Mouse (Mus musculus): ENCODE results near the gene Gcgr. TPM values are rescaled to one million over a fixed set of nuclear protein-coding genes. Genes with fewer than 3 reads are reported as not detected.

The Gcgr gene
- total and polyA plus RNA-seq, 2 experiments from 2014 or later, result 0.99 to 1.0 TPM

DNA sequence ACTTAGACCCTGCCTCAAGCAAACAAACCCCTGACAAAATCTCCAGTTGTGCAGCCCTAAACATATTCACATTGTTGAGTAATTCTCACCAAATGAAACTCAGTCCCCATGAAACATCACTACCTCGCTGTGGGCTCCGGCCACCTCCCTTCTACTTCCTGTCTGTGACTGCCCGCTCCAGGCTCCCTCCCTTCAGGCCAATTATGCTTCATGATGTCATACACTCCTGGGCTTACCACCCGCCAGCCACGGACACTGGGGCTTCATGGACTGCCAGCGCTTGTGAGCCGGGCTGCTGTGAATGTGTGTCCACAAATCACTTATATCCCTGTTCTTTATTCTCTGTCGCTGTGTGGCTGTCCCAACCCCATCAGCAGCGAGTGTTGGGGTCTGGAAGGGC is 10.8 kb upstream of the Gcgr start:
- no peak for TF ChIP-seq CTCF (IDR thresholded peaks at IDR 0.05; ENCODE audit: low read depth)
- Histone ChIP-seq H3K4me3 (ENCODE audit: low read length) (no peak overlapping the region), H3K9ac (replicated peaks; ENCODE audit: low read length) (no peak overlapping the region), H3K27me3 (ENCODE audit: insufficient read depth, low read length) (no peaks in the 10 kb centered on the region), H3K4me1 (ENCODE audit: insufficient read depth, low read length) (no peaks in the 10 kb centered on the region), H3K27ac (no peak overlapping the region), H3K4me2 (ENCODE audit: low read depth, low read length) (no peak overlapping the region), H3K9me3 (ENCODE audit: low read length) (no peaks in the 10 kb centered on the region), H3K36me3 (ENCODE audit: insufficient read depth, low read length) (no peaks in the 10 kb centered on the region)
- WGBS, result 53% methylated on average over 9 of the region's 9 CpGs
- no peak for ATAC-seq
- DNase-seq (ENCODE audit: low spot score), result no peak

DNA sequence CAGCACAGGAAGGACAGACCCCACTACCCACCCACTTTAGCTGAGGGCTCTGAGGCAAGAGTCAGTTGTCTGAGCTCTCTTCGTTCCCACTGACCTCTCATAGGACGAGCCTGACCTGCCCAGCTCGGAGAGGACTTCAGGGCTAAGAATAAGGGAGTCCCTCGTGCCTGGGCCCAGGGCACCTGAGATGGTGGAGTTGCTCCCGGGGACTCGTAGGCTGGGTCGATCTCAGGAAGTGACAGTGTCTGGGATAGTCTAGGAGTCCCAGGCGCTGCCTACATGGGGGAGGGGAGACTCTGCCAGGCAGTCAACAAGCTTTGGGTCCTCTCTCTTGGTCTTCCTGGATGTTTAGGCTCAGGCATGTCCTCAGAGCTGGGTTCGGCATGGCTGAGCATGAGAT is 10.0 kb upstream of the Gcgr start:
- 77% methylated on average over 9 of the region's 9 CpGs for WGBS
- no peak for TF ChIP-seq CTCF (IDR thresholded peaks at IDR 0.05; ENCODE audit: low read depth)
- Histone ChIP-seq H3K4me1 (ENCODE audit: insufficient read depth, low read length) (no peaks in the 10 kb centered on the region), H3K4me2 (ENCODE audit: low read depth, low read length) (no peak overlapping the region), H3K9ac (replicated peaks; ENCODE audit: low read length) (no peak overlapping the region), H3K27ac (no peak overlapping the region), H3K36me3 (ENCODE audit: insufficient read depth, low read length) (no peaks in the 10 kb centered on the region), H3K9me3 (ENCODE audit: low read length) (no peaks in the 10 kb centered on the region), H3K27me3 (ENCODE audit: insufficient read depth, low read length) (no peaks in the 10 kb centered on the region), H3K4me3 (ENCODE audit: low read length) (no peak overlapping the region)
- ATAC-seq (no peak), DNase-seq (ENCODE audit: low spot score) (no peak)

DNA sequence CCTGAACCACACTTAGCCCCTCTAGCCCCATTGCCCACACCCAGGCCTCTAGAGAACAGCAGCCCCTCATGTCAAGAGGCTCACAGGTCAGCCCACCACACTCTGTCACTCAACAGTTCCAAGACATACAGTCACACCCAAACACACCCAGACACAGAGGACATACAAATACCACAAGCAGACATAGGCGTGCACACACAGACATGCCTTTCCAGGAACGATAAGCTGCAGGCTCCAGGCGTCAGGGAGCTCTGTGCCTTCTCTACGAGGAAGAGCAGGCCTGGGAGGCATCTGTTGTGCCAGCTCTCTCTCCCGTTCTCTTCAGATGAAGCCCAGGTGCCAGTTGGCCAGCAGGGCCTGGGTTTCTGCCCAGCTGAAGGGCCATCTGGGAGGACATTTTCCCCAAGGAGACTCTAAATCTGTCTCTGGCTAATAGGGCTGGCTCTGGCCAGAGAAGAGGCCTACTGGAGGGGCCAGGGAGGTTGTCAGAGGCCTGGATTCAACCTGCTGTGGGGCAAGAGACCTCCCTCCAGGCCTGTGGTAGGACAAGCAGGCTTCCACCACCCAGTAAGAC is 9.4 kb upstream of the Gcgr start:
- H3K4me3 ChIP-seq (ENCODE audit: low read length), result no peak overlapping the region
- DNase-seq (ENCODE audit: low spot score) (peak; percentile 61), ATAC-seq (peak; percentile 51; the same call in 1 of the 2 replicates)
- no peaks in the 10 kb centered on the region for H3K36me3 ChIP-seq (ENCODE audit: insufficient read depth, low read length)
- no peaks in the 10 kb centered on the region for H3K9me3 ChIP-seq (ENCODE audit: low read length)
- H3K9ac ChIP-seq (replicated peaks; ENCODE audit: low read length), result no peak overlapping the region
- no peak overlapping the region for H3K27ac ChIP-seq
- WGBS, result 60% methylated on average over 5 of the region's 5 CpGs
- H3K4me1 ChIP-seq (ENCODE audit: insufficient read depth, low read length), result no peaks in the 10 kb centered on the region
- no peak overlapping the region for H3K4me2 ChIP-seq (ENCODE audit: low read depth, low read length)
- H3K27me3 ChIP-seq (ENCODE audit: insufficient read depth, low read length), result no peaks in the 10 kb centered on the region
- no peak for TF ChIP-seq CTCF (IDR thresholded peaks at IDR 0.05; ENCODE audit: low read depth)

DNA sequence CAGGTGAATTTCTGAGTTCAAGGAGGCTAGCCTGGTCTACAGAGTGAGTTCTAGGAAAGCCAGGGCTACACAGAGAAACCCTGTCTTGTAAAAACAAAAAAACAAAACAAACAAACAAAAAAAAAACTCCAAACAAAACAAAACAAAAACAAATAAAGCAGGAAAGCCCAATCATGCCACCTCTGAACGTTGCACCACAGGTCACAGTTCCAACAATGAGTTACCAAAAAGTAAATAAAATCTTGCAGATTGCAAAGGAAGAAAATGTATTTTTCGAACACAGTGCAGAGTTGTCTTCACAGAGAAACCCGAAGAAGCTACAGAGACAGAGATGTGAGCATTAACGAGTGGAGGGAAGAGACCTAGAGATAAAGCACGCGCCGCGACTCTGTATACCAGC is 7.9 kb upstream of the Gcgr start:
- WGBS, result 88% methylated on average over 8 of the region's 8 CpGs
- TF ChIP-seq CTCF (IDR thresholded peaks at IDR 0.05; ENCODE audit: low read depth), result no peak
- no peak overlapping the region for H3K9ac ChIP-seq (replicated peaks; ENCODE audit: low read length)
- no peak overlapping the region for H3K4me2 ChIP-seq (ENCODE audit: low read depth, low read length)
- ATAC-seq (no peak), DNase-seq (ENCODE audit: low spot score) (no peak)
- H3K4me3 ChIP-seq (ENCODE audit: low read length), result no peak overlapping the region
- H3K4me1 ChIP-seq (ENCODE audit: insufficient read depth, low read length), result no peaks in the 10 kb centered on the region
- no peaks in the 10 kb centered on the region for H3K36me3 ChIP-seq (ENCODE audit: insufficient read depth, low read length)
- no peak overlapping the region for H3K27ac ChIP-seq
- no peaks in the 10 kb centered on the region for H3K9me3 ChIP-seq (ENCODE audit: low read length)
- 0 out of 2 replicates have a peak, but pooled peaks cover 3% of the 10 kb centered on the region for H3K27me3 ChIP-seq (ENCODE audit: insufficient read depth, low read length)

GRCm38 (mm10) chr11:120525959-120526358 is 4.5 kb upstream of the Gcgr start:
- Histone ChIP-seq H3K27ac (no peak overlapping the region), H3K27me3 (ENCODE audit: insufficient read depth, low read length) (peaks cover 32% of the 10 kb centered on the region), H3K4me2 (ENCODE audit: low read depth, low read length) (no peak overlapping the region), H3K9ac (replicated peaks; ENCODE audit: low read length) (no peak overlapping the region), H3K9me3 (ENCODE audit: low read length) (no peaks in the 10 kb centered on the region), H3K4me1 (ENCODE audit: insufficient read depth, low read length) (0 out of 2 replicates have a peak, but pooled peaks cover 3% of the 10 kb centered on the region), H3K36me3 (ENCODE audit: insufficient read depth, low read length) (no peaks in the 10 kb centered on the region), H3K4me3 (ENCODE audit: low read length) (no peak overlapping the region)
- WGBS, result 82% methylated on average over 2 of the region's 2 CpGs
- no peak for TF ChIP-seq CTCF (IDR thresholded peaks at IDR 0.05; ENCODE audit: low read depth)
- no peak for DNase-seq (ENCODE audit: low spot score)
- no peak for ATAC-seq

DNA sequence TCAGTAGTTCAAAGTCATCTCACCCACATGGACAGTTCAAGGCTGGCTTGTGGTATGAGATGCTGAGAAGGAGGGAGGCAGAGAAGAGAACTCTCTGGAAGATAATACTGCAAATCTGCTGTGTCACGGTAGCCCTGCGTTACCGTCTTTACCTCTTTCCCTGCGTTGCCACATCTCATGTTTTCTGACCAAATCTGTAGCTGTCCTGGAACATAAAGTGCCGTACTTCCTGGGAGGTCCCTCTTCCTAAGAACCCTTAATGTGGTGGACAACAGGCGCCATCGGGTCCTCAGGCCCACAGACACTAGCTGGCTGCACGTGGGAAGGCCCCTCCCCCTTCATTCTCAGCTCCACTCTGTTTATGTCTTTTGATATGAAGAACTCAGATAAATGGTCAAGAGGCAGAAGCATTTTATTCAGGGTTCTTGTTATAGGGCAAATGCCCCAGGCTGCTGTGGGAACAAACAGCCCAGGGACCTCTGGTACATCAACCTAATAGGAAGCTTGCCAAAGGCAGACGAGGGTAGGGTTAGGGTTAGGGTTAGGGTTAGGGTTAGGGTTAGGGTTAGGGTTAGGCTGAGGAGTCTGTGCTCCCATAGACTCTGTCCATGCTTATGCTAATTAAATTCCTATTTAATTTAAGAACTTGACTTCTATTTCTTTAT is 2.7 kb upstream of the Gcgr start:
- 79% methylated on average over 9 of the region's 9 CpGs for WGBS
- Histone ChIP-seq H3K4me1 (ENCODE audit: insufficient read depth, low read length) (0 out of 2 replicates have a peak, but pooled peaks cover 10% of the 10 kb centered on the region), H3K27me3 (ENCODE audit: insufficient read depth, low read length) (peaks cover 48% of the 10 kb centered on the region), H3K27ac (no peak overlapping the region), H3K36me3 (ENCODE audit: insufficient read depth, low read length) (no peaks in the 10 kb centered on the region), H3K9ac (replicated peaks; ENCODE audit: low read length) (no peak overlapping the region), H3K4me3 (ENCODE audit: low read length) (no peak overlapping the region), H3K4me2 (ENCODE audit: low read depth, low read length) (no peak overlapping the region), H3K9me3 (ENCODE audit: low read length) (no peaks in the 10 kb centered on the region)
- no peak for ATAC-seq
- no peak for DNase-seq (ENCODE audit: low spot score)
- no peak for TF ChIP-seq CTCF (IDR thresholded peaks at IDR 0.05; ENCODE audit: low read depth)

- peaks cover 54% of the 10 kb centered on the region for H3K27me3 ChIP-seq (ENCODE audit: insufficient read depth, low read length)
- TF ChIP-seq CTCF (IDR thresholded peaks at IDR 0.05; ENCODE audit: low read depth), result no peak
Observed at GRCm38 (mm10) chr11:120528903-120529302, 1.6 kb upstream of the Gcgr start.

More at GRCm38 (mm10) chr11:120528903-120529302, 1.6 kb upstream of the Gcgr start:
- no peak for ATAC-seq
- Histone ChIP-seq H3K9me3 (ENCODE audit: low read length) (no peaks in the 10 kb centered on the region), H3K4me1 (ENCODE audit: insufficient read depth, low read length) (0 out of 2 replicates have a peak, but pooled peaks cover 10% of the 10 kb centered on the region), H3K36me3 (ENCODE audit: insufficient read depth, low read length) (no peaks in the 10 kb centered on the region), H3K27ac (no peak overlapping the region), H3K4me2 (ENCODE audit: low read depth, low read length) (no peak overlapping the region), H3K4me3 (ENCODE audit: low read length) (no peak overlapping the region), H3K9ac (replicated peaks; ENCODE audit: low read length) (no peak overlapping the region)
- no peak for DNase-seq (ENCODE audit: low spot score)
- 64% methylated on average over 4 of the region's 4 CpGs for WGBS

Measured in hindbrain, postnatal 0 days (tissue).